Mouse (Mus musculus): ENCODE results near the gene Pkn1. TPM values are rescaled to one million over a fixed set of nuclear protein-coding genes. Genes with fewer than 3 reads are reported as not detected.
A peak's percentile ranks its signal among the peaks of the same experiment; 100 is the strongest.

Pkn1 gene
- polyA plus RNA-seq, 1 experiment from 2014 or later = 20.3 TPM

DNA sequence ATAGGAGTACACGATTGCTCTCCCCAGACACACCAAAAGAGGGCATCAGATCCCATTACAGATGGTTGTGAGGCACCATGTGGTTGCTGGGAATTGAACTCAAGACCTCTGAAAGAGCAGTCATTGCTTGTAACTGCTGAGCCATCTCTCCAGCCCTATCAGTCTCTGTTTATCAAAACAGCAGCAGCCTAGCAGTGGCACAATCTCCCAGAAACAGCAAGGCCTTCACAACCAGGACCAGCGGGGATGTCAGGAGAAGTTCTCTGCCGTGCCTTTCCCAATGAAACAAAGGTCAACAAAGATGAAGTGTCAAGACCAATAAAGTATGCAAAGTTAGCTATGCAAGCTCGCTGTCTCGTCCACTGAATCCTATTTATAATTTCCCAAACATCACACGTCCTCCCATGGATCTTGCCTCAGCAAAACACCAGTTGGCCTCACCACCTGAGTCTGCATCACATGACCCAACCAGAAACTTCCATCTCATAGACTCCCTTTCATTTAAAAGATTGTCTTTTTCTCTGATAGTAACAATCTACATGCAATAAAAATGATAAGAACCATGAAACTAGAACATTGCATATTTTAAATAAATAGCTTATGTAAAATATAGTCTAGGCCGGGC is 66.8 kb downstream of the Pkn1 start:
- WGBS = 86% methylated on average over 7 of the region's 7 CpGs
- H3K4me2 ChIP-seq = no peak overlapping the region
- no peak overlapping the region for H3K9ac ChIP-seq (ENCODE audit: low read length)
- H3K27ac ChIP-seq (ENCODE audit: low read depth, low read length) = no peak overlapping the region
- DNase-seq (ENCODE audit: low spot score, missing footprints) (no peak), ATAC-seq (ENCODE audit: low FRiP score) (no peak)
- H3K27me3 ChIP-seq (ENCODE audit: control insufficient read depth, insufficient read depth, low read length) = no peaks in the 10 kb centered on the region
- no peaks in the 10 kb centered on the region for H3K4me1 ChIP-seq (ENCODE audit: control insufficient read depth, insufficient read depth, low read length)
- peaks cover 4% of the 10 kb centered on the region; the same call in 1 of the 2 replicates for H3K9me3 ChIP-seq (ENCODE audit: control insufficient read depth, low read length)
- no peaks in the 10 kb centered on the region for H3K36me3 ChIP-seq (ENCODE audit: control insufficient read depth, insufficient read depth, low read length)
- no peak overlapping the region for H3K4me3 ChIP-seq (ENCODE audit: low read depth, low read length)

GRCm38 (mm10) chr8:83625676-83626299 is 73.2 kb downstream of the Pkn1 start:
- H3K9ac ChIP-seq (ENCODE audit: low read length) = no peak overlapping the region
- peaks cover 3% of the 10 kb centered on the region; the same call in 1 of the 2 replicates for H3K4me1 ChIP-seq (ENCODE audit: control insufficient read depth, insufficient read depth, low read length)
- no peak overlapping the region for H3K4me3 ChIP-seq (ENCODE audit: low read depth, low read length)
- ATAC-seq (ENCODE audit: low FRiP score) (no peak), DNase-seq (ENCODE audit: low spot score, missing footprints) (no peak)
- no peak overlapping the region for H3K4me2 ChIP-seq
- H3K27ac ChIP-seq (ENCODE audit: low read depth, low read length) = no peak overlapping the region
- 90% methylated on average over 6 of the region's 6 CpGs for WGBS
- H3K9me3 ChIP-seq (ENCODE audit: control insufficient read depth, low read length) = no peaks in the 10 kb centered on the region
- H3K27me3 ChIP-seq (ENCODE audit: control insufficient read depth, insufficient read depth, low read length) = no peaks in the 10 kb centered on the region
- H3K36me3 ChIP-seq (ENCODE audit: control insufficient read depth, insufficient read depth, low read length) = no peaks in the 10 kb centered on the region

- no peaks in the 10 kb centered on the region for H3K9me3 ChIP-seq (ENCODE audit: control insufficient read depth, low read length)
- H3K4me1 ChIP-seq (ENCODE audit: control insufficient read depth, insufficient read depth, low read length) = peaks cover 3% of the 10 kb centered on the region; the same call in 1 of the 2 replicates
- WGBS = 48% methylated on average over 3 of the region's 3 CpGs
- no peaks in the 10 kb centered on the region for H3K36me3 ChIP-seq (ENCODE audit: control insufficient read depth, insufficient read depth, low read length)
- H3K4me3 ChIP-seq (ENCODE audit: low read depth, low read length) = no peak overlapping the region
- no peak overlapping the region for H3K27ac ChIP-seq (ENCODE audit: low read depth, low read length)
- H3K4me2 ChIP-seq = no peak overlapping the region
- no peak overlapping the region for H3K9ac ChIP-seq (ENCODE audit: low read length)
- H3K27me3 ChIP-seq (ENCODE audit: control insufficient read depth, insufficient read depth, low read length) = no peaks in the 10 kb centered on the region
- ATAC-seq (ENCODE audit: low FRiP score) (no peak), DNase-seq (ENCODE audit: low spot score, missing footprints) (no peak)
Measured at GRCm38 (mm10) chr8:83624739-83625138, 74.2 kb downstream of the Pkn1 start.

- DNase-seq (ENCODE audit: low spot score, missing footprints) = no peak
- ATAC-seq (ENCODE audit: low FRiP score) = no peak
- no peak overlapping the region for H3K4me3 ChIP-seq (ENCODE audit: low read depth, low read length)
- no peaks in the 10 kb centered on the region for H3K27me3 ChIP-seq (ENCODE audit: control insufficient read depth, insufficient read depth, low read length)
- no peak overlapping the region for H3K27ac ChIP-seq (ENCODE audit: low read depth, low read length)
- H3K4me2 ChIP-seq = no peak overlapping the region
- H3K36me3 ChIP-seq (ENCODE audit: control insufficient read depth, insufficient read depth, low read length) = no peaks in the 10 kb centered on the region
- 92% methylated on average over 7 of the region's 7 CpGs for WGBS
- no peak overlapping the region for H3K9ac ChIP-seq (ENCODE audit: low read length)
- no peaks in the 10 kb centered on the region for H3K9me3 ChIP-seq (ENCODE audit: control insufficient read depth, low read length)
- H3K4me1 ChIP-seq (ENCODE audit: control insufficient read depth, insufficient read depth, low read length) = peaks cover 3% of the 10 kb centered on the region; the same call in 1 of the 2 replicates
Measured at GRCm38 (mm10) chr8:83623549-83623948, 75.4 kb downstream of the Pkn1 start.

GRCm38 (mm10) chr8:83622389-83622989 is 76.5 kb downstream of the Pkn1 start:
- Histone ChIP-seq H3K4me2 (peak overlapping the region; percentile 77), H3K4me3 (ENCODE audit: low read depth, low read length) (peak overlapping the region; percentile 33), H3K9me3 (ENCODE audit: control insufficient read depth, low read length) (no peaks in the 10 kb centered on the region), H3K4me1 (ENCODE audit: control insufficient read depth, insufficient read depth, low read length) (peaks cover 3% of the 10 kb centered on the region; the same call in 1 of the 2 replicates), H3K27ac (ENCODE audit: low read depth, low read length) (no peak overlapping the region), H3K9ac (ENCODE audit: low read length) (peak overlapping the region; percentile 66), H3K36me3 (ENCODE audit: control insufficient read depth, insufficient read depth, low read length) (no peaks in the 10 kb centered on the region), H3K27me3 (ENCODE audit: control insufficient read depth, insufficient read depth, low read length) (no peaks in the 10 kb centered on the region)
- ATAC-seq (ENCODE audit: low FRiP score) (peak; percentile 90), DNase-seq (ENCODE audit: low spot score, missing footprints) (peak; percentile 97)
- WGBS = 12% methylated on average over 23 of the region's 23 CpGs

DNA sequence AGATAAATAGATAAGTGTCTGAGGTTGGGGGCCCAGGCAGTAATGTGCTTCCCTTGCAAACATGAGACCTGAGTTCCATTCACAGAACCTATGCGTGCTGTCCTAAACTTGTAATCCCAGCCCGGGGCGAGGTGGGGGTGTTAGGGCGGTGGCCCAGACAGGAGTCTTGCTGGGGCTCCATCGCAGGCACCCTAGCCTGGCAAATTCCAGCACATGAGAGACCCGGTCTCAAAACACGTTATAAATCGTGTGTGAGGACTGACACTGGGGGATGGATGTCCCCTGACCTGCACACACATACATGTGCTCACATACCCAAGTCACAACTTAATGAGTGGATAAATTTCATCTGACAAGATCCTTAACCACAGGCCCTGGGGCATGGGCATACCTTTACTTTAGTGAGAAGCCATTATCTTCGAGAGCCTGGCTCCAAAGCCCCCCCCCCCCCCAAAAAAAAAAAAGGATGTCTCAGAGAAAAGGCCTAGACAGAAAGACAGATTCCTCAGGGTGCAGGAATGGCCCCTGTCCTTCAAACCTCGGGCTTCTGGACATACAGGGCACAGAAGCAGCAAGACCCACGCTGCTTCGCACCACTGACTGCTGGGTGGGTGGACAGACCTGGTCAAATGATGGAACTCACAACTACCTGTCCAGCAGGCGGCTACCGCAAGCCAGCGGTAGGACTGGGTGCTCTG is 77.1 kb downstream of the Pkn1 start:
- ATAC-seq (ENCODE audit: low FRiP score) = peak; percentile 66
- 61% methylated on average over 15 of the region's 15 CpGs for WGBS
- Histone ChIP-seq H3K27ac (ENCODE audit: low read depth, low read length) (no peak overlapping the region), H3K9me3 (ENCODE audit: control insufficient read depth, low read length) (no peaks in the 10 kb centered on the region), H3K4me2 (peak overlapping the region; percentile 77), H3K27me3 (ENCODE audit: control insufficient read depth, insufficient read depth, low read length) (no peaks in the 10 kb centered on the region), H3K4me1 (ENCODE audit: control insufficient read depth, insufficient read depth, low read length) (peaks cover 3% of the 10 kb centered on the region; the same call in 1 of the 2 replicates), H3K9ac (ENCODE audit: low read length) (peak overlapping the region; percentile 66), H3K4me3 (ENCODE audit: low read depth, low read length) (peak overlapping the region; percentile 33), H3K36me3 (ENCODE audit: control insufficient read depth, insufficient read depth, low read length) (no peaks in the 10 kb centered on the region)
- no peak for DNase-seq (ENCODE audit: low spot score, missing footprints)

- Histone ChIP-seq H3K9ac (ENCODE audit: low read length) (no peak overlapping the region), H3K36me3 (ENCODE audit: control insufficient read depth, insufficient read depth, low read length) (no peaks in the 10 kb centered on the region), H3K4me3 (ENCODE audit: low read depth, low read length) (no peak overlapping the region), H3K9me3 (ENCODE audit: control insufficient read depth, low read length) (no peaks in the 10 kb centered on the region), H3K27me3 (ENCODE audit: control insufficient read depth, insufficient read depth, low read length) (no peaks in the 10 kb centered on the region), H3K27ac (ENCODE audit: low read depth, low read length) (no peak overlapping the region), H3K4me1 (ENCODE audit: control insufficient read depth, insufficient read depth, low read length) (peaks cover 3% of the 10 kb centered on the region; the same call in 1 of the 2 replicates), H3K4me2 (no peak overlapping the region)
- WGBS = 92% methylated on average over 9 of the region's 9 CpGs
- DNase-seq (ENCODE audit: low spot score, missing footprints) = no peak
- no peak for ATAC-seq (ENCODE audit: low FRiP score)
Measured at GRCm38 (mm10) chr8:83619568-83620285, 79.3 kb downstream of the Pkn1 start.

GRCm38 (mm10) chr8:83618566-83618965 is 80.4 kb downstream of the Pkn1 start:
- H3K9me3 ChIP-seq (ENCODE audit: control insufficient read depth, low read length) = no peaks in the 10 kb centered on the region
- peaks cover 2% of the 10 kb centered on the region; the same call in 1 of the 2 replicates for H3K36me3 ChIP-seq (ENCODE audit: control insufficient read depth, insufficient read depth, low read length)
- no peak overlapping the region for H3K4me3 ChIP-seq (ENCODE audit: low read depth, low read length)
- H3K27me3 ChIP-seq (ENCODE audit: control insufficient read depth, insufficient read depth, low read length) = no peaks in the 10 kb centered on the region
- no peak overlapping the region for H3K27ac ChIP-seq (ENCODE audit: low read depth, low read length)
- no peak overlapping the region for H3K4me2 ChIP-seq
- DNase-seq (ENCODE audit: low spot score, missing footprints) (no peak), ATAC-seq (ENCODE audit: low FRiP score) (no peak)
- peaks cover 3% of the 10 kb centered on the region; the same call in 1 of the 2 replicates for H3K4me1 ChIP-seq (ENCODE audit: control insufficient read depth, insufficient read depth, low read length)
- WGBS = 97% methylated on average over 2 of the region's 2 CpGs
- H3K9ac ChIP-seq (ENCODE audit: low read length) = no peak overlapping the region
